Mouse (Mus musculus): ENCODE measurements around the gene Srrm2. TPM values are rescaled to one million over a fixed set of nuclear protein-coding genes. Genes with fewer than 3 reads are reported as not detected.

The Srrm2 gene
- total RNA-seq, 4 experiments from 2014 or later = 535 to 585 (median 566) TPM

GRCm38 (mm10) chr17:23804426-23805085, 14.2 kb downstream of the Srrm2 start:
- no peak for DNase-seq (ENCODE audit: low spot score in 2 of 2)

- DNase-seq (ENCODE audit: low spot score in 2 of 2) = no peak
Observed at GRCm38 (mm10) chr17:23806867-23807266, 16.5 kb downstream of the Srrm2 start.

- no peak for DNase-seq (ENCODE audit: low spot score in 2 of 2)
Observed at GRCm38 (mm10) chr17:23807918-23808317, 17.6 kb downstream of the Srrm2 start.

GRCm38 (mm10) chr17:23815641-23816040, 25.3 kb downstream of the Srrm2 start:
- DNase-seq (ENCODE audit: low spot score in 2 of 2) = no peak

- DNase-seq (ENCODE audit: low spot score in 2 of 2) = no peak
Observed at GRCm38 (mm10) chr17:23818579-23818978, 28.2 kb downstream of the Srrm2 start.

DNA sequence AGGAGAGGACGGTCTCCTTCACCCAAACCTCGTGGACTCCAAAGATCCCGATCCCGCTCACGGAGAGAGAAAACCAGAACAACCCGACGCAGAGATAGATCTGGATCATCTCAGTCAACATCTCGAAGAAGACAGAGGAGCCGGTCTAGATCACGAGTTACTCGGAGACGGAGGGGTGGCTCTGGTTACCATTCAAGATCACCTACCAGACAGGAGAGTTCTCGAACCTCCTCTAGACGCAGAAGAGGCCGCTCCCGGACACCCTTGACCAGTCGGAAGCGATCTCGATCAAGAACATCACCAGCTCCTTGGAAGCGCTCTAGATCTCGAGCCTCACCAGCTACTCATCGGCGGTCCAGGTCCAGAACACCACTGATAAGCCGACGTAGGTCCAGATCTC, 28.9 kb downstream of the Srrm2 start:
- DNase-seq (ENCODE audit: low spot score in 2 of 2) = no peak

DNA sequence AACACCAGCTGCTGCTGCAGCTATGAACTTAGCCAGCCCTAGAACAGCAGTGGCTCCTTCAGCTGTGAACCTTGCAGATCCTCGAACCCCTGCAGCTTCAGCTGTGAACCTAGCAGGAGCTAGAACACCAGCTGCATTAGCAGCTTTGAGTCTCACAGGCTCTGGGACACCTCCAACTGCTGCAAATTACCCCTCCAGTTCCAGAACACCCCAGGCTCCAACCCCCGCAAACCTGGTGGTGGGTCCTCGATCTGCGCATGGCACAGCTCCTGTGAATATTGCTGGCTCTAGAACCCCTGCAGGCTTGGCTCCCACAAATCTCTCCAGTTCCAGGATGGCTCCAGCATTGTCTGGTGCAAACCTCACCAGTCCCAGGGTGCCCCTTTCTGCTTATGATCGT, 30.4 kb downstream of the Srrm2 start:
- no peak for DNase-seq (ENCODE audit: low spot score in 2 of 2)

DNA sequence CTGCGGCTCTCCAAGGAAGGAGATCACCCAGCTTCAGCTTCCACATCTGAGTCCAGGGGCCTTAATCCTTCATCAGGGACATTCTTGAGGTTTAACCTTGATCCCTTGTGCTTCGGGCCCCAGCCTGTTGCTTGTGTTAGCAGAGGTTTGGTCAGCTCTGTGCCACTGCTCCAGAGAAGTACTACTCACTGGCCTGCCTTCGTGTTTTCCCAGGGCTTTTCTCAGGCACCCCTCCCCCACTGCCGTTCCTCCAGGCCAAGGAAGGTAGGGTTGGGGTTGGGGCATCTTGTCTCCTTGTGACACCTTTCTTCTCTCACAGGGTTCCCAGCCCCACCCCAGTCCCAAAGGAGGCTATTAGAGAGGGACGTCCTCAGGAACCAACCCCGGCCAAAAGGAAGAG, 31.8 kb downstream of the Srrm2 start:
- no peak for DNase-seq (ENCODE audit: low spot score in 2 of 2)

GRCm38 (mm10) chr17:23823018-23823417, 32.7 kb downstream of the Srrm2 start:
- no peak for DNase-seq (ENCODE audit: low spot score in 2 of 2)

DNA sequence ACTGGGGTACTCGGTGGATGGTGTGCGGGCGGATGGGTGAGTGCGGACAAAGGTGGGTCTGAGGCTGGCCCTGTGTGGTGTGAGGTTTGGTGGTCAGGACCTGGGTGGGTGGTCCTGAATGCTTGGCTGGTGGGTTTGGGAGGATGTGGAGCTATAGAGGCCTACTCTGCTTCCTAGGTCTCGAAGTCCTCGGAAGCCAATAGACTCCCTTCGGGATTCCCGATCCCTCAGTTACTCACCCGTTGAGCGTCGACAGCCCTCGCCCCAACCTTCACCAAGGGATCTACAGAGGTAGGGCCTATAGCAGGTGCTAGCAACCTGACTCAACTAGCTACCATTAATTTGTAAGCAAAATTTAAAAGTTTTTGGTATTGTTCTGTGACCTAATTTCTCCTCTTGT, 33.3 kb downstream of the Srrm2 start:
- no peak for DNase-seq (ENCODE audit: low spot score in 2 of 2)

GRCm38 (mm10) chr17:23825591-23825990, 35.3 kb downstream of the Srrm2 start:
- no peak for DNase-seq (ENCODE audit: low spot score in 2 of 2)

DNA sequence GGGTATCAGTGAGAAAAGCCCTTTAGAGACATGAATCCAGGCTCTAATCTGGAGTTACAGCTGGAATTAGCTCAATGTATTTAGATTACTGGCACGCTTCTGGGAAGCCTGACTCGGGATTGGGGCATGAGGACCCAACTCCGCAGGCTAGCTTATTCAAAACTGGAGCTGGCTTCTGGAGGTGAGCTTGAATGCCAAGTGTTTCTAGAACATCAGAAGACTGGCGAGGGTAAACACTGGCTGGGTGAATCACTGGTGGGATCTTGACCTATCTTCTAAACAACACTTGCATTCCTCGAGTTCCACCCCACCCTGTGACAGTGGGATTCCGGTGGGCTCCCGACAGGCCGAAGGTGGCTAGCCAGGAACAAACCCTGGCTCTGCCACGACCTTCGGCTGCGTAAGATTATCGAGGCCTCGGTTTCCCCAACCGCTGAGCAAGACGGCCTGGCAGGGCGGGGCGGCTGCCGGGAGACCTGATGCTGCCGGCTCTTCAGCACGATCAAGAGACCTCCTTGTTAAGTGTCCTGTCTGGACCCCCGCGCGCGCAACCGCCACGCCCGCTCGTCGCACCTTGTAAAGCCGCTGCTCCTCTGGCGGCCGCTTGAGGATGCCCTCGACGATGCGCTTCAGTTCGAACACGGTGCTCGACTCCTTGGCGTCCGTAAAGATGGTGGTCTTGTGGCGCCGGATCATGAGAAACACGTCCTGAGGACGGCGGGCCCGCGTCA, 38.1 kb downstream of the Srrm2 start:
- peak; percentile 43 to 58 for DNase-seq (ENCODE audit: low spot score in 2 of 2)

DNA sequence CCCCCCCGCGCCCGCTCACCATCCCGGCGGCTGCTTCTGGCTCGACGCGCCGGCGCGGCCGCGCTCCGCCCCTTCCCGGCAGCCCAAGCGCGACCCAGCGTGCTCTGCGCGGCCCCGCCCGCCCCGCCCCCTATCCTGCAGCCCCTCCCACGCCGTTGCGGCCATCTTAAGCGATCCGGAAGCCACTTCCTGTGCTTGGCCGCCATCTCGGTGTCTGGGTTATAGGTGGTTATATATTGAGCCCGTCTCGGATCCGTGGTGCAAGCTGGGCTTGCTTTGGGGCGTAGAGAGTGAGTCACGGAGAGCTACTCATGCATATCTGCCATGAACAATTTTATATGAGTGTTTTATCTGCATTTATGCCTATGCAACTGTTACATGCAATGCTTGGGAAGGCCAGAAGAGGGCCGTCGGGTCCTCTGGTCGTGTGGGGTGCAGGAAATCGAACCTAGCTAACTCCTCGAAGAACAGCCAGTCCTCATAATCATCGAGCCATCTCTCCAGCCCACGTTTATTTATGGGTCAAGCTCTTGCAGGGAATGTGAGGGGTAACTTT, 38.8 kb downstream of the Srrm2 start, which contains the start of gene Elob:
Elob (minus strand) TSS at position 73 of the 556 bp plus-strand sequence.
- DNase-seq (ENCODE audit: low spot score in 2 of 2) = peak; percentile 81 to 88

DNA sequence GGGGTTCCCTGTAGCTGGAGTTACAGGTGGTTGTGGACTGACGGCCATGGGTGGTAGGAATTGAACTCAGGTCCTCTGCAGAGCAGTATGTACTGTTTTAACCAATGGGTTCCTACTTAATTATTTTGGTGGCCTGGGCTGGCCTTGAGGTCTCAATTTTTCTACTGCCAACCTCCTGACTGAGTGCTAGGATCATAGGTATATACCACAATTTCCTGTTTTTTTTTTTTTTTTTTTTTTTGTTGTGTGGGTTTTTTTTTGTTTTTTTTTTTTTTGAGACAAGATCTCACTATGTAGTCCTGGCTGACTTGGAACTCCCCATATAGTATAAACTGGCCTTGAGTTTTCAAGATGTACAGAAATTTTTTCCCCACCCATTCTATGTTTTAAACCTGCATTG, 40.9 kb downstream of the Srrm2 start:
- DNase-seq (ENCODE audit: low spot score in 2 of 2) = no peak

DNA sequence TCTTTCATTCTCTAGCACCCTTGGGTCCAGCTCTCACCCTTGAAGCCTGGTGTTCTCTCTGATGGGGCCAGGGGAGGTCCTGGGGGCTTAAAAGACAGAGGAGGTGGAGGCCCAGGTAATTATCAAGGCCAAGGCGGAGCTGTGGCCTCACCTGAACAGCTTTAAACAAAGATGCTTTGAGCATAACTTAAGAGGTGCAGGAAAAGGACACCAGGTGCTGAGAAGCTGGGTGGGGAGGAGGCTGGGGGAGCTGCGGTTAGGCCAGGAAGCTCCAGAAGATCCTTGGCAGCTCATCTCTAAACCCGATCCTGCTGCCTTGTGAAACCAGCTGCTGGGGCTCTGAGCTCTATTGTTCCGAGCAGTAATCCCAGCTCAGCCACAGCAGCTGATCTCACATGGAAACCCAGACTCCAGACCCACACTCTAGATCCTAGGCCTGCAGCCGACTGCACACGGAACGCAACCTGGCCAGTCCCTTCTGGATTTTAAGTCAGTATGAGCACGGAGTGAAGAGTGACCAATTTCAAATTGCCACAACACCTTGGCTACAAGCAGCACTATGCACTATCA, 45.8 kb downstream of the Srrm2 start, which contains the start of gene Prss33:
Prss33 (minus strand) TSS at position 51 of the 570 bp plus-strand sequence.
- no peak for DNase-seq (ENCODE audit: low spot score in 2 of 2)

DNA sequence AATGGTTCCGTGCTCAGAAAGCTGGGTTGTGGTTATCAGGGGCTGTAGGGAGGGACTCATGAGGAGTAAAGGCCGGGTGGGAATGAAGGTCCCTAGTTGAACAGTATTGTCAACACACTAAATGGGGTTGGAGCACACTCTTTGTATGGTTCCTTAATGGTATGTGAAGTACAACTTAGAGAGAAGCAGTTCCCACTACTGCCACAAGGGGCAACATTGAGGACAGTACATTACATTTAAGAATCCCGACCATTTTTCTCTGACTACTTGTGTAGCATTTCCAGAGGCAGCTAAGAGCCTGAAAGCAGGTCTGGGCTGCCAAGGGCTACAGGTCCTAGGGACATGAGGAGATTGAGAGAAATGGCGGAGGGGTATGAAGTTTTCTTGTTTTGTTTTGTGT, 50.8 kb downstream of the Srrm2 start:
- DNase-seq (ENCODE audit: low spot score in 2 of 2) = no peak

GRCm38 (mm10) chr17:23843141-23843811, 52.9 kb downstream of the Srrm2 start:
- DNase-seq (ENCODE audit: low spot score in 2 of 2) = no peak

- DNase-seq (ENCODE audit: low spot score in 2 of 2) = no peak
Observed at GRCm38 (mm10) chr17:23843812-23844273, 53.5 kb downstream of the Srrm2 start, which contains the start of the genes Prss32 and Prss41. Gene Prss32, plus strand, starts transcription at chr17:23843855. Gene Prss41, minus strand, starts transcription at chr17:23844172.

- no peak for DNase-seq (ENCODE audit: low spot score in 2 of 2)
Observed at GRCm38 (mm10) chr17:23850028-23850427, 59.7 kb downstream of the Srrm2 start.

- peak in 1 of 2 experiments; percentile 57 for DNase-seq (ENCODE audit: low spot score in 2 of 2)
Observed at GRCm38 (mm10) chr17:23850853-23851749, 60.8 kb downstream of the Srrm2 start.
